Mouse (Mus musculus) heart, embryonic 16.5 days (tissue): ENCODE data around the gene Vmn1r167. TPM values are rescaled to one million over a fixed set of nuclear protein-coding genes. Genes with fewer than 3 reads are reported as not detected.
"Not testable (repeated sequence)": the region's sequence is repeated elsewhere in the genome, so short reads cannot be mapped to it uniquely, and the experiment has no call there.

Experiments
- ATAC-seq: fragments of 200-750 bp; cut with Nextera tagmentation; replicated peaks from 2 replicates; pipeline ENCODE4 v1.8.0; 2017; ENCODE audit warnings: moderate number of reproducible peaks; ENCODE audit not compliant: insufficient read depth, low FRiP score; ENCODE audit errors: extremely low read depth
- H3K27ac ChIP-seq: fragments of 300-500 bp; sonication (generic); 2 replicates; pipeline ENCODE4 v1.5.1; 2014; ENCODE audit warnings: mild to moderate bottlenecking, low read length, control low read depth, moderate library complexity
- H3K27me3 ChIP-seq: fragments of 300-500 bp; sonication (generic); 2 replicates; pipeline ENCODE4 v1.6.1; 2014; ENCODE audit warnings: low read length, mixed read lengths; ENCODE audit not compliant: control insufficient read depth, insufficient read depth
- H3K36me3 ChIP-seq: fragments of 300-500 bp; sonication (generic); 2 replicates; pipeline ENCODE4 v1.6.1; 2014; ENCODE audit not compliant: control insufficient read depth, insufficient read depth
- H3K4me1 ChIP-seq: fragments of 300-500 bp; sonication (generic); 2 replicates; pipeline ENCODE4 v1.6.1; 2014; ENCODE audit warnings: low read length, mixed read lengths; ENCODE audit not compliant: control insufficient read depth, insufficient read depth
- H3K4me2 ChIP-seq: fragments of 300-500 bp; sonication (generic); 2 replicates; pipeline ENCODE4 v1.6.1; 2014; ENCODE audit warnings: low read depth, mild to moderate bottlenecking, control low read depth, low read length
- H3K4me3 ChIP-seq: fragments of 300-500 bp; sonication (generic); 2 replicates; pipeline ENCODE4 v1.5.1; 2014; ENCODE audit warnings: mild to moderate bottlenecking, control low read depth, low read length
- H3K9ac ChIP-seq: fragments of 300-500 bp; sonication (generic); 2 replicates; pipeline ENCODE4 v1.6.1; 2014; ENCODE audit warnings: low read length, control low read depth
- H3K9me3 ChIP-seq: fragments of 300-500 bp; sonication (generic); replicated peaks from 2 replicates; pipeline ENCODE4 v1.6.1; 2016; ENCODE audit warnings: low read length; ENCODE audit not compliant: control insufficient read depth
- WGBS: fragments of 180-500 bp; shearing (Covaris S2); extraction: QIAGEN DNeasy Blood & Tissue Kit; methylation state at CpG from one replicate; pipeline ENCODE4 v1.1.7; 2014; 5-methylcytosine and 5-hydroxymethylcytosine counted together
- polyA plus RNA-seq: library from polyadenylated mRNA; unstranded; fragments of >200 nt; fragmentation: Nextera tagmentation; extraction: Ambion mirVana; gene quantifications from 2 replicates; pipeline ENCODE4 v1.2.1, GENCODE M21; 2015

The Vmn1r167 gene
- not detected in 2 replicates for polyA plus RNA-seq

DNA sequence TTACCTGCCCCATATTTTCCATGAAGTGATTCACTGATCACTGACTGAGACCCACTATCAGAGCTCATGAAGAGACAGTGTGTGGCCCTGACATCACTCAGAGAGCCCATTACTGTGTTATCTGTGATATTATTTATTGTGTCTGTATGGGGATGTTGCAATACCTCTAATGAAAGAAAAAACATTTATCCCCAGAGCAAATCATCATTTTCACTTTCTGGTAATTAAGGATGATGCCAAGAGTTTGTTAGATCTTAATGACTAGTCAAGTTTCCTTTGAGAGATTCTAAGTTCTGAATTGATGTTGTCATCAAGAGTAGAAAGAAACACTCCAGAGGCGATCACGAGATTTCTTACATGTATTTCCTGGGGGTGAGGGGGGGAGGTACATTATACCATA is at the start of gene Vmn1r167:
Gene Vmn1r167 (minus strand): TSS at position 101 of the 400 bp plus-strand sequence.
- ATAC-seq, H3K36me3 ChIP-seq, H3K4me2 ChIP-seq, H3K27ac ChIP-seq, H3K9ac ChIP-seq, H3K27me3 ChIP-seq, H3K4me3 ChIP-seq, H3K9me3 ChIP-seq, H3K4me1 ChIP-seq: not testable (repeated sequence)
- 85% methylated on average over 2 of the region's 2 CpGs for WGBS

DNA sequence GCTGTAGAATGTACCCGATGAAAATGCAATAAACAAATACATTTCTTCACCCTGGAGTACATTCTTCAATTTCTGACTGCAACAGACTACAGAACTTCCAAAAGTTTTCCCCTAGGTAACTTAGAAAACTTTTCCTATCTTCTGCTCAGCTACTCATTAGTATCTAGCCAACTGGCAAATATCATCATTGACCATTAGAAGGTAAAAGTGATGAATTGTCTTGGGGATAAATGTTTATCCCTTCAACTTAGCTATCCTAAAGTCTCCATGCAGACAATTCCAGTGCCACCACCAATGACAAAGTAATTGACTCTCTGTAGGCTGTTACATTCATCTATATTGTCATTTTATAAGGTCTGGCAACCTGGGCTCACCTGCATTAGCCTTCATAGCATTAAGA is 32.4 kb upstream of the Vmn1r167 start, which contains the start of gene Vmn1r168:
Gene Vmn1r168 (plus strand): TSS at position 301 of the 400 bp plus-strand sequence.
- no CpG with 5 or more reads among the region's 1 CpGs for WGBS
- H3K27ac ChIP-seq, H3K9ac ChIP-seq, H3K4me1 ChIP-seq, H3K9me3 ChIP-seq, H3K4me3 ChIP-seq, ATAC-seq, H3K27me3 ChIP-seq, H3K4me2 ChIP-seq, H3K36me3 ChIP-seq: not testable (repeated sequence)

DNA sequence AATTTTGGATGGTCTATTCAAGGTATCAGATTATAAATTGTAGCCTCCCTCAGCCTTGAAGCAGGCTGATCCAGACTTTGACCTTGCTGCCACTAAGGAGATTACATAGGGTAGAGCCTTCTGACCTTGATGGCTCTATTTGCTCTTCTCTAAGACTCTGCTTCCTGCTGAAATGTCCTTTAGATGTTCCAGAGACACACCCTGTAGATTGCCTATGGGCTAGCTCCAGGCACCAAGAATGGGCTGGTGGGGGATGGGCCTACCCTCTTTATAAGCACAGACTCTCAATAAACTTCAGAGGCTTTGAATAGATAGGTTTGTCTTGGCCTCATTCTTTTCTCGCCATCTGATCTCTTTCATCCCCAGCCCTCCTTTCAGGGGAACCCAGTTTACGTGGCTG is 34.1 kb downstream of the Vmn1r167 start:
- not testable (repeated sequence) for H3K4me2 ChIP-seq, H3K27ac ChIP-seq, H3K9me3 ChIP-seq, H3K27me3 ChIP-seq, H3K4me1 ChIP-seq, H3K36me3 ChIP-seq, H3K9ac ChIP-seq, H3K4me3 ChIP-seq, ATAC-seq
- 55% methylated on average over 2 of the region's 2 CpGs for WGBS

DNA sequence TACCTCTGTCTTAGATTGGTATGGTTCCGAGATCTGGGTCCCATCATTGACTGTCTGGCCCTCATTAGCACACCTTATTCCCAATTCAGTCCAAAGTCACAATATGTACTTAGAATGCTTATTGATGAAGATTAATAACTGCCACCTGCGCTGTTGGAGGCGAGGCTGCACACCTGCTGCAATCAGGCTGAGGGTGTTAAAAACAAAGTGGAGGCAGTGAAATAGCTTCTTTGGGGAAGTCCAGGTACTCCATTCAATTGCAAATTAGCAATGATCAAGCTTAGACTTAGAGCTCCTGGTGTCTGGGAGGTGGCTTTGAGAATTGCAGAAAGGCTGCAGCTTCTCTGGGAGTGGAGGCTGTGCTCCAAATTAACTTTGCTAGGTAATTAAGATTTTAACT is 36.2 kb downstream of the Vmn1r167 start:
- not testable (repeated sequence) for H3K27me3 ChIP-seq, H3K4me1 ChIP-seq, H3K9ac ChIP-seq, H3K36me3 ChIP-seq, ATAC-seq, H3K4me2 ChIP-seq, H3K9me3 ChIP-seq, H3K27ac ChIP-seq, H3K4me3 ChIP-seq
- 55% methylated on average over 3 of the region's 3 CpGs for WGBS

DNA sequence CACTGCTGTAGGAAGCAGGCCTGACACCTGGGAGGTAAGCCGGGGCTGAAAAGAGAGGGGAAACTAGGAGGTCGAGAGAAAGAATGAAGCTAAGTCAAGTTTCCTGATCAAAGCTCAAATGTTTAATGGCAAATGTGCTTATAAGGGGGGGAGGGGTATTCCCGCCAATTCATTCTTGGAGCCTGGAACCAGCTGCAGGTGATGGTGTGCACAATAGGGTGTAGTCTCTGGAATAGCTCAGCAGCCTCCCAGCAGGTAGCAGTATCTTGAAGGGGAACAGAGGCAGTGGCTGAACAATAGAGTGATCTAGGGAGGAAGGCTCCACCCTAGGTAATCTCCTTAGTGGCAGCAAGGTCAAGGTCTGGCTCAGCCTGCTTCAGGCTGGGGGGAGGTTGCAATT is 36.8 kb downstream of the Vmn1r167 start:
- not testable (repeated sequence) for H3K27ac ChIP-seq, H3K9ac ChIP-seq, H3K4me1 ChIP-seq, H3K4me3 ChIP-seq, ATAC-seq, H3K27me3 ChIP-seq, H3K4me2 ChIP-seq, H3K36me3 ChIP-seq, H3K9me3 ChIP-seq
- WGBS, result 63% methylated on average over 3 of the region's 3 CpGs

Other genes with a start within 250 kb of the Vmn1r167 start
- gene Gm6902, start 228.3 kb downstream of the Vmn1r167 start, polyA plus RNA-seq, result not detected in 2 replicates
- not detected in 2 replicates for gene Nlrp4e, start 206.0 kb downstream of the Vmn1r167 start, polyA plus RNA-seq
- gene Nlrp5, start 121.3 kb downstream of the Vmn1r167 start, polyA plus RNA-seq, result not detected in 2 replicates
- gene Vmn1r168, start 32.5 kb upstream of the Vmn1r167 start, polyA plus RNA-seq, result not detected in 2 replicates
- not detected in 2 replicates for gene Vmn1r169, start 68.3 kb upstream of the Vmn1r167 start, polyA plus RNA-seq
- gene Vmn1r170, start 99.0 kb upstream of the Vmn1r167 start, polyA plus RNA-seq, result not detected in 2 replicates
- not detected in 2 replicates for gene Vmn1r171, start 123.5 kb upstream of the Vmn1r167 start, polyA plus RNA-seq
- gene Vmn1r172, start 151.1 kb upstream of the Vmn1r167 start, polyA plus RNA-seq, result not detected in 2 replicates
- not detected in 2 replicates for gene Vmn1r173, start 193.5 kb upstream of the Vmn1r167 start, polyA plus RNA-seq
- gene Vmn1r174, start 245.1 kb upstream of the Vmn1r167 start, polyA plus RNA-seq, result not detected in 2 replicates